Mouse (Mus musculus): ENCODE results near the gene Tnfsf4.

Tnfsf4 gene

DNA sequence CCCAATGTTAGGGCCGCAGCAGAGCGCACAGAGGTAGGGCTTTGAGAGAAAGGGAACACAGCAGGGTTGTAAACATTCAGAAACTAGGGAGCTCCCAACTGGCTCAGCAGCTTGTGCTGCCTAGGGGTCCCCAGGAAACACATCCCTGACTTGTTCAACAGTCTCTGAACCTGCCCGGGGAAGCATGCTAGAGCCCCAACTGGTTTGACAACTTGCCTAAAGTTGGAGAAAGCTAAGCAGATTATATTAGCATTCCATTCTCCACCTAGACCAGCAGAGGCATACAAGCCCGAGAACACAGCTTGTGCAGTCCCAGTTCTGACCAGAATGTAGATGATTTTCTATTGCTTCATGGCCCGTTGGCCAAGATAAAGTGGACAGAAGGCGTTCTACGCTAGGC, 49.6 kb downstream of the Tnfsf4 start:
- in situ Hi-C loops (cut with MboI; ENCODE audit: unreplicated experiment in 2 of 2), result no loop called here

DNA sequence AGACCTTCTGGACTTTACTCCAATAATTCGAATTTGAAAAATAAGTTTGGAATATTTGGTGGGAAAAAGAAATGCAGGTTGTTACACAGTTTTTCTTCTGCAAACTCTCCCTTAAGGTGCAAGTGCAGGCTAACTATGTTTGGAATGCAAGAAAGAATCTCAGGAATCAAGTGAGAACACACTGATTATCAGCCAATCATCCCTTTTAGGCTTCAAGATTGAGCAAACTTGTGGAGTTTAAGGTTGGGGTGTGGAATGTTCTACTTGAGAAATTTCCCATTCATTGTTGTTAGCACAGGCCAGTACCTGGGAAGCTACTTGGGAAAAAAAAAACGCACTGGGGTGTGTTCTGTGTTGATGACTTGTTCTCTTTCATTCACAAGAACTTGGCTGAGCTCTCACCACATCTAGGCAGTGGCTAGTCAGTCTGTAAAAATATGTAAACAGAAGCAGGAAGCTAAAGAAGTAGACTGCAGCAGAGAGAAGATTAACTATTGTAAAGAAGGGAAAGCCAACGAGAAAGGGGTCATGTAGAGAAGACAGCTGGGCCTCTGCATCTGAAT, 56.6 kb downstream of the Tnfsf4 start:
- in situ Hi-C loops (cut with MboI; ENCODE audit: unreplicated experiment in 2 of 2), result no loop called here

GRCm38 (mm10) chr1:161452250-161452649, 57.0 kb downstream of the Tnfsf4 start:
- in situ Hi-C loops (cut with MboI; ENCODE audit: unreplicated experiment in 2 of 2), result no loop called here

- in situ Hi-C loops (cut with MboI; ENCODE audit: unreplicated experiment in 2 of 2), result no loop called here
Measured at GRCm38 (mm10) chr1:161463388-161464085, 68.3 kb downstream of the Tnfsf4 start.

Measured in v-Abl transformed pro-B cells (cell line).